Mouse (Mus musculus) kidney, adult 2 months (tissue): ENCODE measurements around the gene Rasa1.

Source experiments
- CTCF ChIP-seq: fragments of 200-500 bp; conservative IDR thresholded peaks from 2 replicates; pipeline ENCODE4 v1.5.1; 2011; ENCODE audit warnings: low read depth, mild to moderate bottlenecking, control low read depth, low read length, moderate library complexity, mixed read lengths; ENCODE audit not compliant: insufficient read depth, insufficient read length
- POLR2A ChIP-seq: fragments of 200-500 bp; IDR thresholded peaks from one replicate; pipeline ENCODE4 v1.6.1; 2011; ENCODE audit warnings: low read depth, low read length, control low read depth

DNA sequence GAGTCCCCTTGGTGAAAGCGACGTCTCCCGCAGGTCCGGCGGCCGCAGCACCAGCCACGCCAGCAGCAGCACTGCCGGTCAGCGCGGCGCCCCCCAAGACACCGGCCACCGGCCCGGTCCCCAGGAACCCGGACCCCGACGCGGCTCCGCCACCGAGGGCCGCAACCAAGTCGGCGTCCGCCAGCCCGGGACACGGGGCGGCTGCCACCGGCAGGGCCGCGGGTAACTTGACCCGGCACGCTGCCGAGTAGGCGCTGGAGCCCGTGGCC, 422 bp downstream of the Rasa1 start:
- TF ChIP-seq CTCF: no peak
- no peak for TF ChIP-seq POLR2A
